Mouse (Mus musculus) liver (tissue): Measurements from ENCODE around the gene Ubl3.

Experiments
- DNase-seq: peaks from one replicate; pipeline ENCODE4 v3.0.0-alpha.2; 2020; ENCODE audit warnings: mixed read lengths

Ubl3 gene

DNA sequence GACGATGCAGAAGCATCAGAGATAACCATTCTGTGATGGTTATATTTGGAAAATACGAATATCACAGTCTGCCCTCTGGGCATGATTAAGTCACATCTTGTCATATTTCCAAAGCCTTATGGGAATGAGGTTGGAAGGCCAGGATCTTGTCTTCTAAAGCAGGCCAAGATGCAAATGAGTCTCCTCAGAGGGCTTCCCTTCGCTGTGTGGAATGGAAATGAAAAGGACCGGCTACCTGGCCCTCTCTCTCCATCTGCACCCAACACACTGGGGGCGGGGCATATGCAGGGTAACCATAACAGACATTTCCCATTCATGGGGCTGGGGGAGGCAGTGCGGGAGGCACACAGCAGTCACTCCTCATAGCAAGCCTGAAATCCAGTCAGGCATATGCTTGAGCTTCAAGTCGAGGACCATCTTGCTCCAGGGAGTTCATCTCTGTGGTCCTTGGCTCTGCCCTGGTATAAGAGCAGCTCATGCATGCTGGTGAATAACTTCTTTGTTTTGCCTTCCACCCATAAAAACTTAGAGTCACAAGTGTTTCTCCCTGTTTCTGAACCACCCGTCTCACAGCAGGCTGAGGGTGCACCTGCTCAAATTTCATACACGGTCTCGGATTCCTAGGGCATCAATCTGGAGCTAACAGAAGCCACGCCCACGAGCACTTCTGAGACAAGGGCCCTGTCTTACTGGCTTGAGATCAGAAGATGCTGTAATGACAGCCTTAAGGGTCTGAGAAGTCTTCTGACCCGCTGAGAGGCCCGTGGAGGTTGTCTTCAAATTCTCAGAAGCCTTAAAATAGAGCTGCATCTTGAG, 83.8 kb downstream of the Ubl3 start:
- no peak for DNase-seq

DNA sequence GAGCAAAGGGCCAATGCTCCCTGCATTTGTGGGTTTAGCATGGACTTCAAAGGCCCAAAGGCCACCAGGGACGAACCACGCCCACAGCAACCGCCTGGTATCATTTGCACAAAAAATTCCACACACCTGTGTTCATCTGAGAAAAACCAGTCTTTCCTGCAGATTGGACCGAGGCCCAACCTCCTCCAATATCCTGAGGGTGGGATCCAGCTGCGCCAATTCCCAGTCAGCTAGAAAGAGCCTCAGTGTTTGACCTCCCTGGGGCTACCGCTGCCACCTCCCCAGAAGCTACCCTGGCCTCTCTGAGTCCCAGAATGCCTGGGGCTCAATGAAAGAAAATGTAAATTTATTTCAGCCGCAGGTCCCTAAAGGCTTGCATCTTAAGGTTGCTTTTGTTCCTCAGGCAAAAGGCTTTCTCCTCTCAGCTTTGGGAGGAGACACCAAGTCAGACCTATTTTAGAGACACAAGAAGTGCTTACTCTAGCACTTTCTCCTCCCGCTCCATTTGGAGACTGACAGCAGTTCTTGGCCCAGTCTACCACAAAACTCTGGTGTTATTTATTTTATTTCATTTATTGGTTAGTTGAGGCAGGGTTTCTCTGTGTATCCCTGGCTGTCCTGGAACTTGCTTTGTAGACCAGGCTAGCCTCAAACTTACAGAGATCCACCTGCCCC, 85.5 kb downstream of the Ubl3 start:
- DNase-seq: no peak

- no peak for DNase-seq
Observed at GRCm38 (mm10) chr5:148466116-148466515, 86.5 kb downstream of the Ubl3 start.

DNA sequence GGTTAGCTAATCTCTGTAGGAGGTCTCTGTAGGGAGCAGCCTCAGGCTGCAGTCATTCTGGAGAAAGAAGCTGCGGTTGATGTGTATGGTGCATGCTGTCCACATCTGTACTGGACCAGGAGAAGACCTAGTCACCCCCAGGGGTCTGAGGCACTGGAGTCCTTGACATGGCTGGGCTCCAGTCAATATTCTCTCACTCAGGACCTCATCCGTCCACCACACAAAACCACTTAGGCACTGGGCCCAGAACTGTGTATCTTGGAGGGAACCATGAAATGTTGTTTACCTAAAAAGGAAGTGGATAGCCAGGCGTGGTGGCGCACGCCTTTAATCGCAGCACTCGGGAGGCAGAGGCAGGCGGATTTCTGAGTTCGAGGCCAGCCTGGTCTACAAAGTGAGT, 87.5 kb downstream of the Ubl3 start:
- DNase-seq: no peak

GRCm38 (mm10) chr5:148464489-148464888, 88.1 kb downstream of the Ubl3 start:
- no peak for DNase-seq

GRCm38 (mm10) chr5:148463783-148464294, 88.8 kb downstream of the Ubl3 start:
- DNase-seq: no peak
